Mouse (Mus musculus): ENCODE measurements around the gene Samd5.

Samd5 gene

DNA sequence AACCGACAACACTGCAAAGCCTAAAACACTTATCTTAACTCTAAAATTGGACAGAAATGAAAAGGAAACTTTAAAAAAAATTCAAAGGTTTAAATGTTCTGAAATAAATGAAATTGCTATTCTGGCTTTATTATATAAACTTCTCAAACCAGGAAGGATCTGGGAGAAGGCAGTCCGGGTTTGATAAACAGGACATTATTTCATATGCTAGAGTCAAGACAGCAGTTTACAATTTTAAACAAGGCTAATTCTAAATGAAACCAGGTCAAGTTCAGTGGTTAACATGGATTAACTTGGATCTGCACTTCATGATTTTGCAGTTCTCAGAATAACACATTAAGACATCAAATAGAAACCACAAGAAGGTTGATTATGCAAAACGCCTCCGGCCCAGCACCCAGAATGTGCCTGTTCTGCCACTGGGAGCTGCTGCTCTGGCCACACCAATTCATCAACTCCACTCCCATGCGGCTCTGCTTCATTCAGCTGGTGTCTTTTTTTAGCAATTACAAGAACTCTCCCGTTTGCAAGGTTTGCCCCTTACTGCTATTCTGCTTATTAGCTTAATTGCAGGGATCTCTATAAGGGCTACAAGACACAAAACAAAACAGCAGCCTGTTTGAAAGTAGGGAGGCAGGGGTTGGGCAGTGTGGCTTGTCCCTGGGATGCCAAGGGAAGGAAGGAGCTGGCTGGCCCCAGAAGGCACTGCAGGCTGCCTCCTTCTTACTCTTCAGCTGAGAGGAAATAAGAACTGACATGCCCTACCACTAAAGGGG lies 24.8 kb downstream of the Samd5 start:
- DNase-seq (ENCODE audit: extremely low spot score): no peak

DNA sequence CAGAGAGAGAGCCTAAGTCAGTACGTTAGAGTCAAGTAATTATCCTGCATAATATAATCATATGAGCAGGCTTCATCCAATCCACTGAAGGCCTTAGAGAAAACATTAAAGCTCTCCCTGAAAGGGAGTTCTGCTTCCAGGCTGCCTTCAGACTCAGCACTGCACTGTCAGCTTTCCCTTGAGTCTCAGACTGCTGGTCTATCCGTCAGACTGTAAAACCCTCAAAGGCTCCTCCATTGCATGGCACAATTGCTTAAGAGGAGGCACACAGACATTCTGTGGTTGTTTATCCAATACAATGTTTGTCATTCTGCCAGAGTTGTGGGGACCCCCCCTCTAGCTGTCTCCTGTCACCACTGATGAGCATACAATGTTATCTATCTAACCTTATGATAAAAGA lies 26.5 kb downstream of the Samd5 start:
- no peak for DNase-seq (ENCODE audit: extremely low spot score)

DNA sequence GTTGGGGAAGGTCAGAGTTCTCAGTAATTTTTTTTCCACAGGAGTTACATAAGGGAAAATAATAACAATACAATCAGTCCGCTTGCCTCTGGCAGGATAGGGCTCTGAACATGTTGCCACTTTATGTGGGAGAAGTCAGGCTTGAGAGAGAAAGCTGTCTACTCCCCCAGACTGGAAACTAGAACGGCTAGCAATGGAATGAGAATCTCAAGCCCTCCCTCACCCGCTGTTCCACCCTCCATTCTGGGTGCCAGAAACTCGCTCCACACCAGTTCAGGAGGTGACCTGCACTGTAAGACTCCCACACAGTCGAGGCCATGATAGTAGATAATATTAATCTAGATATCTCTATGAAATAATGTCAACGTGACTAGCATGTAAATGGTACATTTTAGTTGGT lies 27.3 kb downstream of the Samd5 start:
- no peak for DNase-seq (ENCODE audit: extremely low spot score)

GRCm38 (mm10) chr10:9646391-9646790 lies 28.6 kb downstream of the Samd5 start:
- DNase-seq (ENCODE audit: extremely low spot score): no peak

DNA sequence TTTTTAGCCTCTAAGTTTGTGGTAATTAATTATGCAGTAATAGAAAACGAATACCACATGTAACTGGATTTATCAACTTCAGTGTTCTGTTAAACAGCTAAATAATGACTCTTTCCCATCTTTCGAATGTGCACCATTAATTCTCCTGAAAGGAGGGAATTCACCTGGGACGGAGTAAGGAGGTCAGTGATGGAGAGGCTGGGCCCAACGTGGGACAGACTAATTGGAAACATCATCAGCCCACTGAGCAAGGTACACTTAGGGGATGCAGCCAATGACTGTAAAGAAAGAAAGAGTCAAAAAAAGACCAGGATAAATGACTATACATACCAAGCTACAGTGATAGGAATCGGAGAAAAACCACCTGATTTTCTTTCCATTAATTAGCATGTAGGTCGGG lies 31.5 kb downstream of the Samd5 start:
- no peak for DNase-seq (ENCODE audit: extremely low spot score)

DNA sequence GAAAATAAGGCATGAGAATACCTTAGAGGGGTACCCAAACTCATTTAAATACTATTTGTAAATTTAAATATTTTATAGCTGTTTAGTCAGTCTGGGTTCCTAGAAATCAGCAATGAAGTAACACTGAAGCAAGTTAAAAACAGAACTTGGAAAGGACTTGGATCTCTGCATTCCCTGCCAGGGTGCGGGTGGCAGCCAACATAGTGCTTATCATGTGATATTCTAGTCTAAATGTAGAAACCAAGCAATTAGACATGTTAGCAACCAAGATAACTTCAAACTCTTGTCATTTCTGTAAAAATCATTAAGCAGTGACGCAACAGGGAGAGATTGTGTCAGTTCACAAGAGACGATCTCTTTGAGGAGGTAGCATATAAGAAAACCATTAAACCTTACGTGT lies 32.9 kb downstream of the Samd5 start:
- no peak for DNase-seq (ENCODE audit: extremely low spot score)

GRCm38 (mm10) chr10:9640678-9641077 lies 34.3 kb downstream of the Samd5 start:
- no peak for DNase-seq (ENCODE audit: extremely low spot score)

DNA sequence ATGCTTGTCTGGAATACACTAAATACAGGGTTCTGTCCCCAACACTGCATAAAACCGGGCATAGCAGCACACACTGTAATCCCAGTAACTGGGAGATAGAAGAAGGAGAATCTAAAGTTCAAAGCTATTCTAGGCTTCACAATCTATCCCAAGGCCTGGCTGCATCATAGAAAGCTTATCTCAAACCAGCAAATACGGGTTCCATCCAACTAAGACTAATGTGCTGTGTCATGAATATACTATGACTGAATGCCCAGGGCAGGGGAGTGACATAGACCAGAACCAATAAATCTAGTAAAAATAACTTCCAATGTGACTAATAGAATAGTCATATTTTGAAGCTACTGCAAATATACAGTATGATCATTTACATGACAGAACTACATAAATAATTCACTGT lies 35.0 kb downstream of the Samd5 start:
- no peak for DNase-seq (ENCODE audit: extremely low spot score)

GRCm38 (mm10) chr10:9625356-9625755 lies 49.7 kb downstream of the Samd5 start:
- DNase-seq (ENCODE audit: extremely low spot score): peak; percentile 9

GRCm38 (mm10) chr10:9621926-9622688 lies 52.9 kb downstream of the Samd5 start:
- DNase-seq (ENCODE audit: extremely low spot score): no peak

- DNase-seq (ENCODE audit: extremely low spot score): peak; percentile 6
These were observed 54.0 kb downstream of the Samd5 start for GRCm38 (mm10) chr10:9621055-9621454.

GRCm38 (mm10) chr10:9615009-9615408 lies 60.0 kb downstream of the Samd5 start:
- DNase-seq (ENCODE audit: extremely low spot score): no peak

GRCm38 (mm10) chr10:9608854-9609253 lies 66.2 kb downstream of the Samd5 start:
- DNase-seq (ENCODE audit: extremely low spot score): no peak

GRCm38 (mm10) chr10:9607155-9607554 lies 67.9 kb downstream of the Samd5 start:
- DNase-seq (ENCODE audit: extremely low spot score): no peak

DNA sequence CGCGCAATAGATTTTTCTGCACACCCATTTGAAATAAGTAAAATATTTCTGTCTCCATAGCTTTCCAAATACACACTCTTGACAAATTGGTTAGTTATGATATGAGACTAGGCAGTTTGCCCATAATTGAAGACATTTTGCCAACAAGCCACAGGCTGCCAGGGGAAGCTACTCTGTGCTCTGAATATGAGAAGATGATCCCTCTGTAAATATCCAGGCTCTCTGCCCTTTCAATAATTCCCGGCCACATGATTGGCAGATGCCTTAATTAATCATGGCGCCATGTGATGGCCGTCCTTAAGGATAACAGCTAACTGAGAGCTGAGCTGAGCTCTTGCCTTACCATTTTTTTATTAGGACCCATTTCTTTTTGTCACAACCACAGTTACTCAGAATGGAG lies 69.4 kb downstream of the Samd5 start:
- DNase-seq (ENCODE audit: extremely low spot score): no peak

GRCm38 (mm10) chr10:9603290-9603689 lies 71.7 kb downstream of the Samd5 start:
- no peak for DNase-seq (ENCODE audit: extremely low spot score)

DNA sequence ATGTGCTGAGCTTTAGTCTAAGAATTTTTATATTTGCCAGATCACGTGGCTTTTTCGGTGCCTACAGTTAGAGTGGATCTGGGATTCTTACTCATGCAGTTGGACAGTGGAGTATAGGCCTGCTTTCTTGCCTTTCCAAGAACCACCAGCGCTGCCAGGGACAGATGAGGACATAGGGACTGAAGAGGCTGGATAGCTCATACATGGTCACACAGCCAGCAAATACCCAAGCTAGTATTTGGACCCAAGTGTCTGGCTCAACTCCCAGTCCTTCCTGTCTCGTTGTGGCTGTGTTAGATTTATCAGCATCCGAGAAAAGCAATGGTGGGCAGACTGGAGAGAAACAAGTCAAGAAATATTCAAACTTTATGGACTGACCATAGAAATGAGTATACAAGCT lies 72.2 kb downstream of the Samd5 start:
- no peak for DNase-seq (ENCODE audit: extremely low spot score)

DNA sequence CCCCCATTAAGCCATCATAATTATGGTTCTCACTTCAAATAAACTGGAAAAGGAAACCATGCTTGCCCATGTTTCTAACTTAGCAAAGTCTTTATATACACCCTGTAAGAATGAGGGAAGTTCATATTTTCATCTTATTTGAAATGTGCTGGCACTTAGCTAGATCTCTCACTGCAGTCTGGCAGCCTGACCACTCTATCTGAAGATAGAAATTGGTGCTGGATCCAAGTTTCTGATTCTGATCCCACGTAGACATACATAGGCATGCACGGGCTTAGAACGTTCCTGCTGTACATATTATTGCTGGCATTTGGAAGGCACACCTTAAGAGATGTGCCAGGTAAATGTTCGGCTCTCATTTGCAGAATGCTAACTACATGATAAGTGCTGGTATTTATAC lies 72.6 kb downstream of the Samd5 start:
- no peak for DNase-seq (ENCODE audit: extremely low spot score)

- no peak for DNase-seq (ENCODE audit: extremely low spot score)
These were observed 78.8 kb downstream of the Samd5 start for GRCm38 (mm10) chr10:9596228-9596627.

- no peak for DNase-seq (ENCODE audit: extremely low spot score)
These were observed 80.3 kb downstream of the Samd5 start for GRCm38 (mm10) chr10:9594666-9595065.

- DNase-seq (ENCODE audit: extremely low spot score): no peak
These were observed 84.4 kb downstream of the Samd5 start for GRCm38 (mm10) chr10:9590606-9591005.

- DNase-seq (ENCODE audit: extremely low spot score): no peak
These were observed 88.7 kb downstream of the Samd5 start for GRCm38 (mm10) chr10:9586328-9586727.

DNA sequence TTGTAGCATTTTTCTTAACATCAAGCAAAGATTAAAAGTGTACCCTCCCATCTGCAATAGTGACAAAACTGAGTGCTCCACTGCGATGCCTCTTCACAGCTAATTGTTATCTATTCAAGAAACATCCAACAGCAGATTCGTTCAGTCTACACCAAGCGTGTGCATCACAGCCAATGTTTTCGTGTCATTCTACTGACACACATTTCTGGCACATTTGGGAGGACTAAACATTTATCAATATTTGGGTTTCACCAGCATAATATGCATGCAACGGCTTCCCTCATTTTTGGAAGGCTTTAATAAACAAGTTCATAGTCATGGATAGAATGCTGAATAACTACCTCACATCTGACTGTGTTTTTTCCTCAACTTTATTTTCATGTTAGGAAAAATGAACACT lies 95.6 kb downstream of the Samd5 start:
- DNase-seq (ENCODE audit: extremely low spot score): no peak

Measured in embryo, embryonic 9.5 days (tissue).